Mouse (Mus musculus): ENCODE measurements around the gene Hspa4l.
A peak's percentile ranks its signal among the peaks of the same experiment; 100 is the strongest.

Gene Hspa4l

GRCm38 (mm10) chr3:40744024-40744835 lies at the start of gene Hspa4l:
Gene Hspa4l, plus strand, starts transcription at chr3:40744495.
- no peak for DNase-seq

GRCm38 (mm10) chr3:40695162-40695561 lies 49.1 kb upstream of the Hspa4l start:
- DNase-seq, result no peak

- no peak for DNase-seq
Measured at GRCm38 (mm10) chr3:40698834-40699233, 45.5 kb upstream of the Hspa4l start.

GRCm38 (mm10) chr3:40704816-40705430 lies 39.4 kb upstream of the Hspa4l start:
- no peak for DNase-seq

GRCm38 (mm10) chr3:40708655-40709054 lies 35.6 kb upstream of the Hspa4l start, which contains the start of gene Slc25a31:
Gene Slc25a31, plus strand, starts transcription at chr3:40708855.
- DNase-seq, result no peak

GRCm38 (mm10) chr3:40716056-40716455 lies 28.2 kb upstream of the Hspa4l start:
- no peak for DNase-seq

- DNase-seq, result no peak
Measured at GRCm38 (mm10) chr3:40719022-40719421, 25.3 kb upstream of the Hspa4l start.

GRCm38 (mm10) chr3:40738381-40738912 lies 5.8 kb upstream of the Hspa4l start:
- DNase-seq, result no peak

- DNase-seq, result peak; percentile 89 to 91
Measured at GRCm38 (mm10) chr3:40744836-40745660, 753 bp downstream of the Hspa4l start.

GRCm38 (mm10) chr3:40745661-40746547 lies 1.6 kb downstream of the Hspa4l start:
- peak; percentile 81 to 87 for DNase-seq

- no peak for DNase-seq
Measured at GRCm38 (mm10) chr3:40760746-40761145, 16.5 kb downstream of the Hspa4l start.

- no peak for DNase-seq
Measured at GRCm38 (mm10) chr3:40761312-40761711, 17.0 kb downstream of the Hspa4l start.

- DNase-seq, result no peak
Measured at GRCm38 (mm10) chr3:40793783-40794182, 49.5 kb downstream of the Hspa4l start.

GRCm38 (mm10) chr3:40798054-40798453 lies 53.8 kb downstream of the Hspa4l start:
- no peak for DNase-seq

- DNase-seq, result peak; percentile 13 to 29
Measured at GRCm38 (mm10) chr3:40798500-40798899, 54.2 kb downstream of the Hspa4l start.

GRCm38 (mm10) chr3:40799530-40800372 lies 55.5 kb downstream of the Hspa4l start, which contains the start of gene Plk4:
Gene Plk4, plus strand, starts transcription at chr3:40800019.
- peak; percentile 87 to 92 for DNase-seq

- DNase-seq, result peak; percentile 47 to 55
Measured at GRCm38 (mm10) chr3:40800373-40800823, 56.1 kb downstream of the Hspa4l start.

- DNase-seq, result no peak
Measured at GRCm38 (mm10) chr3:40806871-40807270, 62.6 kb downstream of the Hspa4l start.

- DNase-seq, result no peak
Measured at GRCm38 (mm10) chr3:40808686-40809085, 64.4 kb downstream of the Hspa4l start.

GRCm38 (mm10) chr3:40809894-40810293 lies 65.6 kb downstream of the Hspa4l start:
- DNase-seq, result no peak

- no peak for DNase-seq
Measured at GRCm38 (mm10) chr3:40813275-40813674, 69.0 kb downstream of the Hspa4l start.
